Mouse (Mus musculus): ENCODE results near the gene Trim30c. TPM values are rescaled to one million over a fixed set of nuclear protein-coding genes. Genes with fewer than 3 reads are reported as not detected.

Gene Trim30c
- polyA plus RNA-seq (2012; ENCODE audit: low replicate concordance), result 0.10 and 0.26 TPM in 2 replicates

GRCm38 (mm10) chr7:104400698-104401097 is at the start of gene Trim30c:
TSS of gene Trim30c (minus strand) at chr7:104400837.

DNA sequence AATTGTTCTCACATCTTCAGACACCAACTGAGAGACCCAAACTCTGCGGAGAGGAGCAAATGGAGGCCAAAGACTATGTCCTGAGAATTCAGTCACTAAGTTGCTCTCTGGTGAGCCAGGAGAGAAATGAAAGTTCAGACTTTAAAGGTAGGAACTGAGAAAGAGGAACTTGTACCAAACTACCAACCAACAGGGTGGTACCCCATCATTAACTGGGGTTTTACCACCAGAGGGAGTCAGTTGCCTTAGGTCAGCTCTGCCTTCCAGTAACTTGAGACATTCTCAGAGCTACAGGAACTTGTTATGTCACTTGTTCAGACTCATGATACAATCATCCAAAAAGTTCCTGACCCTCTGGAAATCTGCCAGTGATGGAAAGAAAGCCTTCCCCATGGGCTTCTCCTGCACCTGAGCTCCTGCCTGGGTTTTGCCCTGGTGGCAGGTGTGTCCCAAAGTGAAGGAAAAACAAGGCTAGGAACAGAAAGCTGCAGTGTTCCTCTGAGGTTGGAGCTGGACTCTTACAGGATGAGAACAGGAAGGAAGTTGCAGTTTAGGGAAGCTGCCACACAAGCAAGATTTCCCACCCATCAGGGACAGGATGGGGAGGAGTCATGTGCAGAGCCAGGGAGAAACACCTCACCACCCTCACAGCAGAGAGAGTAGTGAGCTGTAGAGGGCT is 30.8 kb downstream of the Trim30c start, which contains the start of gene Trim30b:
Gene Trim30b (minus strand): TSS at position 149 of the 679 bp plus-strand sequence.

DNA sequence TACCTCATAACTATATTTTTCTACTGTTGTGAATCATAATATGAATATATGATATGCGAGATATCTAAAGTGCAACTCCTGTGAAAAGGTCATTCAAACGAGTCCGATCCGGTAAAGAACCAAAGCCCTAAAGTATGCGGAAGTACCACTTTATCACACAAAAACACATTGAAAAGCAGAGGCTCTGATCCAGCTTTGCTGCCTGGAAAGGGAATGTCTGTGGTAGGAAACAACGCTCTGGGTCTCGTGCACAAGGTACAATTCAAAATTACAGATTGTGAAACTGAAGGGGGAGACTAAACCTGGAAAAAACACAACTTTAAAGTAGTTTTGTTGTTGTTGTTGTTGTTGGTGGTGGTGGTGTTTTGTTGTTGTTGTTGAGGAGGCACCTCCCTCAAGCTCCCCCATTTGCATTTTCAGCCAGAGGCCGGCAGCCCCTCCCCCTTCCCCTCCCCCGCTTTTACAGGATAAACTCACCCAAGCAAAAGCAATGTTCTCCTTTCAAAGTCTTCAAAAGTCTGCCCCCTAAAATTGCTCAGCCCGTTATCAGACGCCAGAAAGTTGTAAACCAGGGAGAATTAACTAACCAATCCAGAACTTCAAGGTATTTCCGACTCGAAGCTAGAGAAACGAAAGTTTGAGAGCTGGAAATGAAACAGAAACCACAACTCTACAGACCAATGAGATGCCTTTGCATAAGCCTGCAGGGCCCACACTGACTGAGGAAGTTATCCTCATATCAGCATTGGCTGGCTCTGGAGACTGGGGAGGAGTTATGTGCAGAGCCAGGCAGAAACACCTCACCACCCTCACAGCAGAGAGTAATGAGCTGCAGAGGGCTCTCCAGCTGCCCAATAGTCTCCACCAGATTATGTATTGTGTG is 47.7 kb downstream of the Trim30c start, which contains the start of gene Trim12c:
Gene Trim12c (minus strand): TSS at position 646 of the 883 bp plus-strand sequence.

Other genes with a start within 250 kb of the Trim30c start
- not detected in 2 replicates for gene Olfm5, start 236.0 kb downstream of the Trim30c start, polyA plus RNA-seq (2012; ENCODE audit: low replicate concordance)
- not detected in 2 replicates for gene Olfr648, start 217.4 kb downstream of the Trim30c start, polyA plus RNA-seq (2012; ENCODE audit: low replicate concordance)
- not detected in 2 replicates for gene Olfr649, start 204.9 kb downstream of the Trim30c start, polyA plus RNA-seq (2012; ENCODE audit: low replicate concordance)
- 0.12 TPM in 1 of 2 replicates, not detected in the other for gene Trim6, start 182.0 kb downstream of the Trim30c start, polyA plus RNA-seq (2012; ENCODE audit: low replicate concordance)
- 0.55 and 1.2 TPM in 2 replicates for gene Trim34a, start 156.4 kb downstream of the Trim30c start, polyA plus RNA-seq (2012; ENCODE audit: low replicate concordance)
- 0.04 TPM in 1 of 2 replicates, not detected in the other for gene Trim5, start 112.7 kb downstream of the Trim30c start, polyA plus RNA-seq (2012; ENCODE audit: low replicate concordance)
- not detected in 2 replicates for gene Trim12a, start 85.4 kb downstream of the Trim30c start, polyA plus RNA-seq (2012; ENCODE audit: low replicate concordance)
- gene Trim34b, start 71.4 kb downstream of the Trim30c start, polyA plus RNA-seq (2012; ENCODE audit: low replicate concordance), result 1.1 and 1.8 TPM in 2 replicates
- 3.5 and 6.5 TPM in 2 replicates for gene Trim12c, start 47.5 kb downstream of the Trim30c start, polyA plus RNA-seq (2012; ENCODE audit: low replicate concordance)
- gene Trim30b, start 31.0 kb downstream of the Trim30c start, polyA plus RNA-seq (2012; ENCODE audit: low replicate concordance), result 0.52 and 0.56 TPM in 2 replicates
- 7.1 and 19.8 TPM in 2 replicates for gene Trim30a, start 64.4 kb upstream of the Trim30c start, polyA plus RNA-seq (2012; ENCODE audit: low replicate concordance)
- 0.07 and 0.16 TPM in 2 replicates for gene Trim30d, start 107.0 kb upstream of the Trim30c start, polyA plus RNA-seq (2012; ENCODE audit: low replicate concordance)
- gene Olfr651, start 149.3 kb upstream of the Trim30c start, polyA plus RNA-seq (2012; ENCODE audit: low replicate concordance), result not detected in 2 replicates
- not detected in 2 replicates for gene Olfr652, start 160.1 kb upstream of the Trim30c start, polyA plus RNA-seq (2012; ENCODE audit: low replicate concordance)
- not detected in 2 replicates for gene Olfr653, start 176.5 kb upstream of the Trim30c start, polyA plus RNA-seq (2012; ENCODE audit: low replicate concordance)
- gene Olfr654, start 186.2 kb upstream of the Trim30c start, polyA plus RNA-seq (2012; ENCODE audit: low replicate concordance), result not detected in 2 replicates
- not detected in 2 replicates for gene Olfr655, start 200.9 kb upstream of the Trim30c start, polyA plus RNA-seq (2012; ENCODE audit: low replicate concordance)
- gene Olfr656, start 213.1 kb upstream of the Trim30c start, polyA plus RNA-seq (2012; ENCODE audit: low replicate concordance), result not detected in 2 replicates
- gene Olfr657, start 224.0 kb upstream of the Trim30c start, polyA plus RNA-seq (2012; ENCODE audit: low replicate concordance), result not detected in 2 replicates
- 0.04 TPM in 1 of 2 replicates, not detected in the other for gene Olfr658, start 246.5 kb upstream of the Trim30c start, polyA plus RNA-seq (2012; ENCODE audit: low replicate concordance)